Mouse (Mus musculus): ENCODE data around the gene Caskin1. TPM values are rescaled to one million over a fixed set of nuclear protein-coding genes. Genes with fewer than 3 reads are reported as not detected.

The Caskin1 gene
- polyA plus RNA-seq, 1 experiment = 0.36 TPM

DNA sequence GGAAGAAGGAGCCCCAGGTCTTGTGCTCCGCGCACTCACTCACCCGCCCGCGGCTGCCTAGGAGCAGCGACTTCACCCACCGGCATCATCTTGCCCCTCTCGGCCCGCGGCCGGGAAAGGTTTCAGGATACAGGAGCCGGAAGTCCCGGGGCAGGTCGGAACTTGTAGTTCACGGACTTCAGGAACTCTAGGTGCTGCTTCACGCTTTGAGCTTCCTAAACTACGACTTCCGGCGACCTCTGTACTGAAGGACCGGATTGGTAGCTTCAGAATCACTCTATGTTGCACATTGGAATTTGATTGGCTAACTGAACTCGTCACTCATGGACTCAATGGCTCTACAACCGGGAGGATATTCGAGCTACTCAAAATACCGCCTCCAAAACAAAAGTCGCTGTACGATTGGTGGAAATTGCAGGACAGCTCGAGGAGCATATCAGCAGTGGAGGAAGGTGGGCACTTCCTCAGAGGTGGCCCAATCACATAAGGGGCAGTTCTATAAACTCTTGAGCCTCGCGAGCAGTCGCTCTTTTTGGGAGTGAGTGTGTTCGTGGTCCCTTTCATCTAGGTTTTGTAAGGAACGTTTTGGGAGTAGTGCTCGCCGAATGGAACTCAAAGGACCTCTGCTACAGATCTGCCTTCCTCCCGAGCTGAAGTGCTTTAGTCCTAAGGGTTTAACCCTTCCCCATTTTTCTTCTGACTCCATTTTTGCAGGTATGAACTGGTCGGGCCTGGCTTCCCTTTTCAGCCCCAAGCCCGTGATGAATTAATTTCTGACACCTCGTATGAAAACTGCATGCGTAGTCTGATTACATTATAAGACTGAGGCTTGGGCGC is 39.5 kb downstream of the Caskin1 start, which contains the start of gene Traf7:
Traf7 (minus strand) TSS at position 216 of the 837 bp plus-strand sequence.
- Histone ChIP-seq H3ac (ENCODE audit: control insufficient read depth, insufficient read length, low read depth) (peak within 1 kb of the TSS; percentile 98), H3K27me3 (ENCODE audit: control insufficient read depth, insufficient read depth, insufficient read length) (no peaks in the 10 kb centered on the region), H3K4me3 (ENCODE audit: insufficient read depth, poor library complexity, severe bottlenecking) (peak within 1 kb of the TSS; percentile 68), H3K36me3 (ENCODE audit: control insufficient read depth, insufficient read depth) (peaks cover 27% of the 10 kb centered on the region), H3K79me2 (ENCODE audit: control insufficient read depth, insufficient read depth) (peaks cover 66% of the 10 kb centered on the region), H3K79me3 (ENCODE audit: low read depth) (peaks cover 55% of the 10 kb centered on the region)
- TF ChIP-seq FOSL1 (IDR thresholded peaks at IDR 0.05; ENCODE audit: insufficient read depth, low read length, poor library complexity, severe bottlenecking) = no peak
- TF ChIP-seq CEBPB (IDR thresholded peaks at IDR 0.05; ENCODE audit: low read depth) = no peak
- TF ChIP-seq CTCF (IDR thresholded peaks at IDR 0.05; ENCODE audit: control insufficient read depth, insufficient read depth, insufficient read length) = no peak
- TF ChIP-seq USF1 (IDR thresholded peaks at IDR 0.05; ENCODE audit: low read depth) = no peak
- no peak for TF ChIP-seq MYOD1 (IDR thresholded peaks at IDR 0.05; ENCODE audit: control insufficient read depth, insufficient read length, low read depth)
- TF ChIP-seq MYOG (IDR thresholded peaks at IDR 0.05; ENCODE audit: control insufficient read depth, extremely low read depth, insufficient read length) = no peak
- no peak for TF ChIP-seq MAX (IDR thresholded peaks at IDR 0.05)

DNA sequence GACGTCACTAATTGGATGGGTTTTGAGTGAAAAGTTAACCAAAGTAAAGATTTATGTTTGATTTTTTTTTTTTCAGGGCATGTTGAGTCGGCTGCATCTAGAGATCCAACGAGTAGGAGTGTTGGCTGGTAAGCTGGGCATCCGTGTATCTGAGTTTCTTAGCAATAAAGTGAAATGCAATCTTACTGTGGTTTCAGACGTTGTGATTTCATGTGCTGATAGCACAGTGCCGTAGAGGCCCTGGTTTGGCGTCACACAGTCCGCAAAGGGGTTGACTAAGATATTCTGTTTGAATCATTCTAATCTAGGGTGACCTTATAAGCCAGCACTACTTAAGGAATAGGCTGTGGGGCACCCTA is 40.1 kb downstream of the Caskin1 start:
- Histone ChIP-seq H3K79me3 (ENCODE audit: low read depth) (peaks cover 49% of the 10 kb centered on the region), H3K4me3 (ENCODE audit: insufficient read depth, poor library complexity, severe bottlenecking) (peak overlapping the region; percentile 68), H3K27me3 (ENCODE audit: control insufficient read depth, insufficient read depth, insufficient read length) (no peaks in the 10 kb centered on the region), H3K79me2 (ENCODE audit: control insufficient read depth, insufficient read depth) (peaks cover 60% of the 10 kb centered on the region), H3ac (ENCODE audit: control insufficient read depth, insufficient read length, low read depth) (peak overlapping the region; percentile 77), H3K36me3 (ENCODE audit: control insufficient read depth, insufficient read depth) (peaks cover 27% of the 10 kb centered on the region)
- TF ChIP-seq CTCF (IDR thresholded peaks at IDR 0.05; ENCODE audit: control insufficient read depth, insufficient read depth, insufficient read length) (no peak), USF1 (IDR thresholded peaks at IDR 0.05; ENCODE audit: low read depth) (no peak), MYOD1 (IDR thresholded peaks at IDR 0.05; ENCODE audit: control insufficient read depth, insufficient read length, low read depth) (no peak), FOSL1 (IDR thresholded peaks at IDR 0.05; ENCODE audit: insufficient read depth, low read length, poor library complexity, severe bottlenecking) (no peak), CEBPB (IDR thresholded peaks at IDR 0.05; ENCODE audit: low read depth) (no peak), MAX (IDR thresholded peaks at IDR 0.05) (no peak), MYOG (IDR thresholded peaks at IDR 0.05; ENCODE audit: control insufficient read depth, extremely low read depth, insufficient read length) (no peak)

DNA sequence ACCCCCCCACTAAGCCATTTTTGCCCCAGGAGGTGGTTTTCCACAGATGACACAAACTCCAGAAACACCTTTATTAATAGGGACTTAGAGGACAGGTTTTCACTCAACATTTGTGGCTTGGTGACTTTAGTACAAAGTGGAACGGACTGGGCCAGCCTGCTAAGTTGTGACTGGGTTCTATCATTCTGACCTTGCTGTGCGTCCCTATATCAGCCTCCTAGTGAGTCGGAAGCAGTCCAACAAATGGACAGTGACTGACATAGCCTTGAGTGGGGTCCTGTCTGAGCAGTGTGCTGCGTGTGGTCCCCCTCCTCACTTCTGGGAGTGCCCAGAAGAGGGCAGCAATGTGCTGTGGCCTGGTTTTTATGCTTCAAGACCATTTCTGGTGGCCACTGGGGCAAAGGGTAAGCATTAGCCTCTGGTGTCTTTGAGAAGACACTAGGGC is 40.6 kb downstream of the Caskin1 start:
- H3K4me3 ChIP-seq (ENCODE audit: insufficient read depth, poor library complexity, severe bottlenecking) = peak overlapping the region; percentile 68
- H3K36me3 ChIP-seq (ENCODE audit: control insufficient read depth, insufficient read depth) = peaks cover 27% of the 10 kb centered on the region
- TF ChIP-seq MAX (IDR thresholded peaks at IDR 0.05) (no peak), CTCF (IDR thresholded peaks at IDR 0.05; ENCODE audit: control insufficient read depth, insufficient read depth, insufficient read length) (peak; percentile 56)
- peaks cover 48% of the 10 kb centered on the region for H3K79me3 ChIP-seq (ENCODE audit: low read depth)
- peak overlapping the region; percentile 77 for H3ac ChIP-seq (ENCODE audit: control insufficient read depth, insufficient read length, low read depth)
- H3K27me3 ChIP-seq (ENCODE audit: control insufficient read depth, insufficient read depth, insufficient read length) = no peaks in the 10 kb centered on the region
- peaks cover 55% of the 10 kb centered on the region for H3K79me2 ChIP-seq (ENCODE audit: control insufficient read depth, insufficient read depth)

DNA sequence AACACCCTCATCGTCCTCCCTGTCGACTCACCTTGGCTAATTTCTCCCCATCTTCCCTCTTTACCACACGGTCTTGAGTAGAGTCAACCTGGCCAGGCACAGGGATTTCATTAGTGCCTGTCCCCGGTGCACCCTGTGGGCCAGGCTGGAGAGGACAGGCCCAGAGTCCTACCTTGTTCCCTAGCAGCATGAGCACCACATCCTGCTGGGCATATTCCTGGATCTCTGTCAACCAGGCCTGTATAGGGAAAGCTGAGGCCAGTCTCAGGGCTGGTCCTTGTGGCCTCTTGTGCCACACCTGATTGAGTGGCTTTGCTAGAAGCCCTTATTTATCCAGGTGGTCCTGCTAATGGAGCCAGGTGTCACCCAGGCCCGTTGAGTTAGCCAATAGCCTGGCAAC is 41.5 kb downstream of the Caskin1 start:
- Histone ChIP-seq H3ac (ENCODE audit: control insufficient read depth, insufficient read length, low read depth) (peak overlapping the region; percentile 77), H3K79me3 (ENCODE audit: low read depth) (peaks cover 42% of the 10 kb centered on the region), H3K27me3 (ENCODE audit: control insufficient read depth, insufficient read depth, insufficient read length) (no peaks in the 10 kb centered on the region), H3K4me3 (ENCODE audit: insufficient read depth, poor library complexity, severe bottlenecking) (peak overlapping the region; percentile 68), H3K36me3 (ENCODE audit: control insufficient read depth, insufficient read depth) (peaks cover 27% of the 10 kb centered on the region), H3K79me2 (ENCODE audit: control insufficient read depth, insufficient read depth) (peaks cover 47% of the 10 kb centered on the region)
- TF ChIP-seq USF1 (IDR thresholded peaks at IDR 0.05; ENCODE audit: low read depth) (no peak), CTCF (IDR thresholded peaks at IDR 0.05; ENCODE audit: control insufficient read depth, insufficient read depth, insufficient read length) (no peak), MYOD1 (IDR thresholded peaks at IDR 0.05; ENCODE audit: control insufficient read depth, insufficient read length, low read depth) (no peak), MAX (IDR thresholded peaks at IDR 0.05) (no peak), MYOG (IDR thresholded peaks at IDR 0.05; ENCODE audit: control insufficient read depth, extremely low read depth, insufficient read length) (no peak), FOSL1 (IDR thresholded peaks at IDR 0.05; ENCODE audit: insufficient read depth, low read length, poor library complexity, severe bottlenecking) (no peak), CEBPB (IDR thresholded peaks at IDR 0.05; ENCODE audit: low read depth) (no peak)

DNA sequence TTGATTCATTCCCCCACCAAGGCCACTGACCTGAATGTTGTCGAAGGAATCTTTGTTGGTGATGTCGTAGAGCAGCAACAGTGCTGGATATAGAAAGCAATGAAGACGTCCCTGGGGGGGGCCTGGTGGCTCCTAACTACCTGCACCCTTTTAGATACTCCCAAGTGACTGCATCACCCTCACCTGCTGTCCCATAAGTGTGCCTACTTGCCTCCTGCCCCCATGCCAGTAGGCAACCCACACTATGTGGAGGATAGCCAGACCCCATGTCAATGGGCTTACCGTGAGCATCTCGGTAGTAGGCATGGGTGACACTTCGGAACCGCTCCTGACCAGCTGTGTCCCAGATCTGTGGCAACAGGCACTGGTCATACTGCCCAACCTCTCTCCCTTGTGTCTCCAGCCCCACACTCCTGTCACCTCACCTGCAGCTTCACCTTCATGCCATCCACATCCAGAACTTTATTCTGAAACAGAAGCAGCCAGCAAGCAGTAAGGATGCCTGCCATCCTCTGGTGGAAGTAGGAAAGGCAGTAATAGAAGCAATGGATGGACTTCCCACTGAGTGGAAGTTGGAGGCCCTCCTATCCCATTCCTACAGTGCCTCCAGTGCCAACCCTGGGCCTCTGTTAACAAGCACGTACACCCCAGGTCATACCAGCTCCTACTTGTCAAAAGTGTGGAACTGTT is 42.1 kb downstream of the Caskin1 start:
- Histone ChIP-seq H3K79me3 (ENCODE audit: low read depth) (peaks cover 36% of the 10 kb centered on the region), H3K36me3 (ENCODE audit: control insufficient read depth, insufficient read depth) (peaks cover 27% of the 10 kb centered on the region), H3K79me2 (ENCODE audit: control insufficient read depth, insufficient read depth) (peaks cover 41% of the 10 kb centered on the region), H3K27me3 (ENCODE audit: control insufficient read depth, insufficient read depth, insufficient read length) (no peaks in the 10 kb centered on the region), H3K4me3 (ENCODE audit: insufficient read depth, poor library complexity, severe bottlenecking) (no peak overlapping the region), H3ac (ENCODE audit: control insufficient read depth, insufficient read length, low read depth) (no peak overlapping the region)
- no peak for TF ChIP-seq USF1 (IDR thresholded peaks at IDR 0.05; ENCODE audit: low read depth)
- no peak for TF ChIP-seq CEBPB (IDR thresholded peaks at IDR 0.05; ENCODE audit: low read depth)
- no peak for TF ChIP-seq FOSL1 (IDR thresholded peaks at IDR 0.05; ENCODE audit: insufficient read depth, low read length, poor library complexity, severe bottlenecking)
- TF ChIP-seq MAX (IDR thresholded peaks at IDR 0.05) = no peak
- no peak for TF ChIP-seq MYOG (IDR thresholded peaks at IDR 0.05; ENCODE audit: control insufficient read depth, extremely low read depth, insufficient read length)
- TF ChIP-seq CTCF (IDR thresholded peaks at IDR 0.05; ENCODE audit: control insufficient read depth, insufficient read depth, insufficient read length) = no peak
- no peak for TF ChIP-seq MYOD1 (IDR thresholded peaks at IDR 0.05; ENCODE audit: control insufficient read depth, insufficient read length, low read depth)

Measured in C2C12 (cell line).